Mouse (Mus musculus) NIH3T3 (cell line): ENCODE measurements around the gene Zfp526.

Experiments used
- DNase-seq: peaks from one replicate; pipeline ENCODE4 v3.0.0-alpha.2; 2012; ENCODE audit warnings: low read depth

Gene Zfp526

DNA sequence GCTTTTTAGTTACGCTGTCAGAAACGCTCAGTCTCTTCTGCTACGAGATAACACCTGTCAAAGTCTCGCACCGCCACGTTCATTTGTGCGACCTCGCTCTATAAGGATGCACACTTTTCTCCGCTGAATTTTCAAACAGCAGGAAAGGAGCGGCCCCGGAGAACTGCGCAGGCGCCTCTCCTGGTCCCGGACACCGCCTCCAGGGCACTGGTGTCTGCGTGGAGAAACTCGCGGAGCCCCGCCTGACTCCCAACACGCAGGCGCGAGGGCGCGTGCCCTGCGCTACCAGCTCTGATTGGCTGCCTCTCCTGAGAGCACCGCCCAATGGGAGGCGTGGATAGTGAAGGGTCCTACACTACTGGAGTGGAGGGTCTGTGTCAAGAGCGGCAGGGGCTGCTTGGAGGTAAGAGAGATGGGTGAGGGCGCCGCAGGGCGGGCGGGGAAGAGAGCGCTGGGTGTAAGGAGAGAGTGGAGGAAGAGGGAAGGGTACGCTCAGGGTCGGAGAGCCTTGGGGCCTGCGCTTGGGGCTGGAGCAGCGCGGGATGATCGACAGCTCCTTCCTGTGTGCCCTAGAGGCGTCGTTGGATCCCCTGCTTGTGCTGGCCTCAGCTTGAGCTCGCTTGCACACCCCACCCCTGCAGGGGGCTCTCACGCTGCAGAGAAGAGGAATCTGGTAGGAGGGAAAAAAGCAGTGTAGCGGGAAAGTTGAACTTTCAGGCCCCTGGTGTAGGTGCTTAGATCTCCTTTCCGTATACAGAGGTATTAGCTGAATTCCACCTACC lies at the start of gene Zfp526:
TSS of gene Zfp526 (plus strand) at position 324 of the 782 bp plus-strand sequence.
- DNase-seq = peak; percentile 99

DNA sequence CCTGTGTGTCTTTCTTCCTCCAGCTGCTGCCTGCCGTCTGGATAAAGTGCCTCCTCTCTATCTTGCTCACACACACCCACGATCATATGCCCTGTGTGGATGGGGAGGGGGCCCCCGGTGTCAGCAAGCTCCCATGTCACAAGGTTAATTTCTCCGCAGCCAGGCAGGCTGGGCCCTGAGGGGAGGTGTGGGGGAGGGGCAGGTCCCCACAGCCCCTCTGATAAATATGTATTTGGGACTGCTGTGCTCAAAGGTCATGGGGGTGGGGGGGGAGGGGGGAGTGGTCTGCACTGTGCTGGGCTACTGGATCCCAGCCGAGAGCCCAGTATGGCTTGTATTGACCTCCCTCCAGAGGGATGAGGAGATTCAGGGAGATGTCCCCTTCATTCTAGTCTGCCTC lies 48.6 kb upstream of the Zfp526 start:
- DNase-seq = no peak

DNA sequence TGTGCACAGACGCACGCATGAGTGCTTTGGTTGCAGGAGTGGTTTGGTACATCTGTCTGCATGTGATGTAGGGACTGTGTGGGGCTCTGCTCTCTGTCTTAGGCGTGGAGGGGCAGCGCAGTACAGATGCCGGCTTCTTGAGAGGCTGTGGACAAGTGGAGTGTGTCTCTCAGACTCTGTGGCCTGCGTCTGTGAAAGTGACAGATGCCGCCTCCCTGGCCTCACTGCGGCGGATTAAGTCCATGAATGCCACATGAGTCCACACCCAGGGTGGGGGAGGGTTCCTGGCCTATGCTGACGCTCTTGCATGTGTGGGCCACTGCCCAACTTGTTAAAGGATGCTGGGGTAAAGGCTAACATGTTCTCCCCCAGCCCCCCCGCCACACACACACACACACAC lies 46.9 kb upstream of the Zfp526 start:
- DNase-seq = no peak

DNA sequence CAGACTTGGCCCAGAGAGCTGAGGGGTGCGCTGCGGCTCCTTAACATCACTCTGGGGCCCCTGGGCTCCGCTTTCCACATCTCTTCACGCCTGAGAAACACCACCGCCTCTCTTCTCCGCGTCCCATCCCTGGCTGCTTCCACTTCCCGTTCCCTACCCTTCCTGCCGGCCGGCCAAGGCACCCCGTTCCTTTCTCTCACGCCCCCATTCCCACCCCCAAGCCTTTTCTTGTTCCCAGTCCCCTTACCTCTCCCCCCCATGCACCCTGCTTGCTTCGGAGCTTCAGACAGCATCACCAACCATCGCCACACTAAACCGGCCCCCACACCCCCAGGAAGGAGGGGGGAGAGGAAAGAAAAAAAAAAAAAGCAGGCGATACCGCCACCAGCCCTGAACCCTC lies 42.9 kb upstream of the Zfp526 start:
- DNase-seq = no peak

DNA sequence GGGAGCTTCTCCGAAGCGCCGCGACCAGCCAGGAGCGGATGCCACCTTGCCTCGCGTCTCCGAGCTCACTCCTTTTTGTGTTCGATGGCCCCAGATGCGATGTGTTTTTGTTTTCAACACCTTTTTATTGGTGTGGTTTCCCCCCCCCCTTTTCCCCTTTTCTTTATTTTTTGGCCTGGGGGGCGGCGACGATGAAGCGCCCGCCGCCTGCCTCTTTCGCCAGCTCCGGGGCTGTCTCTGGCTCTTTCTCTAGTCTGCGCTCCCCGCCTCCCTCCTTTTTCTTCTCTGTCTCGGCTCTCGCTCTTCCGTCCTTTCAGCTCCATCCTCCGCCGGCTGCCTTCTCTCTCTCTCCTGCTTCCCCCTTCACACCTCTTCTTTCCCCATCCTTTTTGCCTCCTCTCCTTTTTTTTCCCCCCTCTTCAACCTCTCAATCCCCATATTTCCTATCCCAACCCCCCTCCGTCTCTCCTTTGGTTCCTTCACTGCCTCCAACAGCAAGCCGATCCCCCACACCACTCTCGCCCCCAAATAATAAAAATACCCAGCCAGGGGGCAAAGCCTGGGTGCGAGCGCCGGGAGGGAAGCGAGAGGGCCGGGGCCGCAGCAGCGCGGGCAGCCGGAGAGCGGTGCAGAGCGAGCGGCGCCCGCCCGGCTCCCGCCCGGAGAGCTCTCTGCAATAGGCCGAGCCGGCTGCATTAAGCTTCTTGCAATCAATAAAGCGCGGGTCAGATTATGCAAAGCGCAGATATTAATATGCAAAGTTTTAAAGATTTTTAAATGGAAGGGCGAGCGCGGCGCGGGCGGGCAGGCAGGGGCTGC lies 42.2 kb upstream of the Zfp526 start:
- DNase-seq = no peak

DNA sequence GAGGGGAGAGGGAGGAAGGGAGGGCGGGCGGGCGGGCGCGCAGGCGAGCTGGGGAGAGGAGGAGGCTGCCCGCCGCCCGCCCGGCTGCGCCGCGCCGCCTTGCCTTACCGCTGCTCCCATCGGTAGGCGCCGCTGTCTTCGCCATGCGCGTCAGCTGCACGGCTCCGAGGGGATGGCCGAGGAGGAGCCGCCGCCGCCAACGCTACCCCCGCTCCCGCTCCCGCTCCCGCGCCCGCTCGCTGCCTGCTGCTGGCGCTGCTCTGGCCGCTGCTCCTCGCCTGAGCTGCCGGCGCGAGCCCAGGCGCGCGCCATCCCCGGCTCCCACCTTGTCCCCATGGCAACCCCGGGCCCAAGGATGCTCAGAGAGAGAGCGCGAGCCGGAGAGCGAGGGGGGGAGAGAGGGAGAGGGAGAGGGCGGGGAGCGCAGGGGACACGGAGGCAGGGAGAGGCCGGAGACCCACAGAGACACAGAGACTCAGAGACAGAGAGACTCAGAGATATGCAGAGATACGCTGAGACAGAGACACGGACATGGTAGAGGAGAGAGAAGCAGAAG lies 41.5 kb upstream of the Zfp526 start, which contains the start of gene Pou2f2:
TSS of gene Pou2f2 (minus strand) at position 121 of the 556 bp plus-strand sequence.
- DNase-seq = peak; percentile 33

DNA sequence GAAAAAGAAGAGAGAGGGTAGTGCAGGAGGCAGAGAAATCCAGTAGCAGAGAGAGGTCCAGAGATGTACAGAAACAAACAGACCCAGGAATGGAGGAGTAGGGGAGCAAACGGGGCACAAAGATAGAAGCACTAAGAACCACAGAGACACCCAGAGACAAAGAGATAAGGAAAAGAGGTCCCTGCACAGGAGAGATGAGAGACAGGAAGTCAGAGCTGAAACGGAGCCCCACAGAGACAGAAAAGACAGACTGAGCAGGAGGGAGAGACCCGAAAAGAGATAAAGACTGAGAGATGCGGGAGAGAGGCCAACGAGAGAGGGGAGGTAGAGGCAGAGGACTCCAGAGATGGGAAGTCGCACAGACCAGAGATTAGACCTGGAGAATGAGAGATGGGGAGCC lies 40.7 kb upstream of the Zfp526 start:
- no peak for DNase-seq

DNA sequence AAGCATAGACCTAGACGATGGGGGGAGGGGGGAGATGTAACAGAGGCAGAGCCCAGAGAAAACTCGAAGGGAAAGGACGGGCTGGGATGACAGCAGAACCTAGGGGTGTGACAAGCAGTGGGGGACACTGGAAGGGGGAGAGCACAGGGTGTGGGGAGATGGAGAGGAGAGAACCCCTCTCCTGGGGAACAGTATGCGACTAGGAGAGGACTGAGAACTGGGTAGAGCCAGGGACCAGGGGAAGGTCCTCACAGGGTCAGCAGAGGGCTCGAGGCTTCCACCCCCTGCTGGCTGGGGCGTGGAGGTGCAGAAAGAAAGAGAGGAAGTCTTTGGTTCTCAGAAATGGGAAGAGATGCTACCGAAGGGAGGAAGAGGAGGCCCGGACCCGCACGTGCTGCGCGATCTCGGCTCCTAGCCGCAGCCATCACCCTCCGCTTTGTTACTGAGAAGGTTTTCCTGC lies 39.9 kb upstream of the Zfp526 start:
- peak; percentile 20 for DNase-seq

DNA sequence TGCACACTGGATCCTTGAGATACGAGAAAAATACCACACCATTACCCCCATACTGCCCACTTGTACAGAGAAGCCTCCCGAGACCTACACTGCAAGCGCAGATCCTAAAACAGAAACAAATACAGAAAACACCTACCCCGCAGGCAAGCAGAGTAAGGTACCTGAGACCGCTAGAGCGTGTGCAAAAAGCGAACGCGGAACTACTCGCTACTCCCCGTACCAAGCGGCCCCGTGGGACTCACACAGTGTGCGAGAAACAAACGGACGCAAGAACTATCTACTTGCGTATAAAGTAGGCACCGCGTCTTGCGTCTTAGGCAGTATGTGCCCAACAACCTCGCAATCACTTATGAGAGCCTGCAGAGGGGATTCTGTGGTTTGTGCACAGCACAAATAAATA lies 39.4 kb upstream of the Zfp526 start:
- DNase-seq = no peak

DNA sequence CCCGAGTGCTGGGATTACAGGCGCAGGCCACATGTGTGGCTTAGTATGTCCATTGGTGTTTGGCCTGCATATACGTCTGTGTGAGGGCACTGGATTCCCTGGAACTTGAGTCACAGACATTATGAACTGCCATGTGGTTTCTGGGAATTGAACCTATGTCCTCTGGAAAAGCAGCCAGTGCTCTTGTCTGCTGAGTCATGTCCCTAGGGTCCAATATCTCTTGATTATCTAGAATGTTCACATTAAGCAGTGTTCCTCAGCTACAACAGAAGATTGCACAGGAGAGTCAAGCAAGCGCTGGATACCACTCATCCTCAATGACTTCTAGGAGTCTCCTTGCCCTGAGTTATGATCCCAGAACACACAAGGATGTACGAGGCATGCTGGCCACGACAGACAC lies 37.1 kb upstream of the Zfp526 start:
- peak; percentile 91 for DNase-seq

DNA sequence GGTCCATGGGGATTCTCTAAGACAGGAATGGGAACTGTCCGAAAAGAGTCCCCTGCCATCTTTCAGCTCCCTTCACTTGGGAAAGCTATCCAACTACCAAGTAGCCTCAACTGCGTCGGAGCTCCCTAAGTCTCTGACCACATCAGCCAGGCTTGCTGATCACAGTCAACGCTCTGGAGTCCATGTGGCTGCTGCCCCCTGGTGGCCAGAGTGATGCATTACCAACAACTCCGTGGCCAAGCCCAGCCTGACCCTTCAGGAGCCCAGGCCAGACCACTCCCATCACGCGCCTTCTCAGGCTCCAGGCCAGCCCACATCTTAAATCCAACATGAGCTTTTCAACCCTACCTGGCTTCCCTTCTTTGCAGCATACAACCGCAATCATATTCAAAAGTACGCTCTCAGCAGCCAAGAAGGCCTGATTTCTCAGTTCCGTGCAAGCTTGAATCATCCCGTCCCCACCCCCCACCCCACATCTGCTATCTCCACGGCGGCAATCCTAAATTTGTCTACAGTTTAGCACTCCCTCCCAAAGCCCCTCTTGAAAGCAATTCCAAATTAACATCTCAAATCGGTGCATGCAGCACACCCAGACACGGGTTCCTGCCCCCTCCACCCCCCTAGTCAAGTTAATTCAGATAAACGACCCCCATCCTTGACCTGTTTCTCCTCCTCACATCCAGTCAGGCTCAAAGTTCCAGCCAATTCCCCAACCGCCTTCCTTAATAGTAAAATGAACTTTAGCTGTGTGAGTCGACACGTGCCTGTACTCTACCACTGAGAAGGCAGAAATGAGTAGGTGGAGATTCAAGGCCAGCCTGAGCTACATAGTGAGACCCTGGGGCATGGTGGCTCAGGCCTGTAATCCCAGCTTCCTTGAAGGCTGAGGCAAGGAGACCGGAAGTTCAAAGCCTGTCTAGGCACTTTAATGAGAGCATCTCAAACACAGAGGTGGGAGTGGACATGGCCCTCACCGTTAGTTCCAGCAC lies 33.3 kb upstream of the Zfp526 start:
- DNase-seq = peak; percentile 93

DNA sequence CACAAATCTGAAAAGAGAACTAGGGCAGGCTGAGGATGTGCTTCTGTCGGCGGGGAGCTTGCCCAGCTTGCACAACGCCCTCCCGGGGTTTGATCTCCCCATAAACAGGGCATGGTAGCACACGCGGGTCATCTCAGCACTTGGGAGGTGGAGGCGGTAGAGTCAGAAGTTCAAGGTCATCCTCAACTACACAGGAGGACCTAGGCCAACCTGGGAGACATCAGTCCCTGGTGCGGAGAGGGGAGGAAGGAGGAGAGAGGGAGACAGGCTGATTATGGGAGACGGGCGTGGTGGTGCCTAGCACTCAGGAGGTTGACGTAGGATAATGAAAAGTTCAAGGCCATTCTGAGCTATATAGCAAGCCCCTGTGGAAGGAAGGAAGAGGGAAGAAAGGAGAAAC lies 30.4 kb upstream of the Zfp526 start:
- DNase-seq = no peak

DNA sequence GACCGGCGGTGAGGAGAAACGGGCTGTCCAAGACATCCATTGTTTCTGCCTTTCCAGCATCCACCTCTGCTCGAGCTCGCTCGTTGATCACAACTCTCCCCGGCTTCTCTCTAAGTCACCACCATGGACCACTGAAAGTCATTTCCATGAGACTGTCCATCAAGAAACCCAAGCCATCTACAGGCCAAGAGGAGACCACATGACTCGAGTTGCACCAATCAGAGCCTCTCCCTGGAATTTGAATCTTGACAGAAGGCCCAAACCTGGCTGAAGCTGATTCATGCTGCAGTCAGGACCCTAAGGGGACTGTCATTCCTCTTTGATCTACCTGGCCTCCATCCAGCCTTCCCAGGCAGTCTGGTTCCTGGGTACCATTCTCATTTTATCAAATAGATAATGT lies 29.1 kb upstream of the Zfp526 start:
- no peak for DNase-seq

DNA sequence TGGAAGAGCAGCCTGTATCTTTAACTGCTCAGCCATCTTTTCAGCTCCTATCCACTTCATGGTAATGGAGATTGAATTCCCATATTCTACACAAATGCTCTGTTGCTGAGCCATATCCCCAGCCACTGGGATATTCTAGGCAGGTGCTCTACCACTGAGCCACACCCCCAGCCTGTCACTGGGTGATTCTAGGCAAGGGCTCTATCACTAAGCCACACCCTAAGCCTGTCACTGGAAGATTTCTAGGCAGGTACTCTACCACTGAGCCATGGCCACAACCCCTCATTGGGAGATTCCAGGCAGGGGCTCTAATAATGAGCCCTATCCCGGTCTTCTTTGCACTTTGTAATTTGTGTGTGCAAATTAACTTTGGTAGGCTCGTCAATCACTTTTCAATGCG lies 26.1 kb upstream of the Zfp526 start:
- no peak for DNase-seq

DNA sequence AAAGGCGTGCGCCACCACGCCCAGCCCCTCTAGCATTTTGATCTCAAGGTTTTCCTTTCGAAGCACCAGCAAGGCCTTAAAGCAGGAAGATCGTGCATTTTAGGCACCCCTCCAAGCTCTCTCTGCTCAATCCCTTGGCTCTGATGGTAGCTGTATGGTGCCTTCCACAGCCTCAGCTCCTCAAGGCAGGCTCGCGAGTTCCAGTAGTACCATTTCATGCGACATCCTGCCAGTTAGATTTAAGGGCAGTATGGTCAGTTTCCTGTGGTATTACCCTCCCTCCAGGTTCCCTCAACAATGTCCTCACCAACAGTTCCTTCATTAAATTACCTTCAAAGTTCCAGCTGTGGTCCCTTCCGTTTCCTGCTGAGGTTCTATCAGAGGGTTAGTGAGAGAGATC lies 25.1 kb upstream of the Zfp526 start:
- DNase-seq = no peak

DNA sequence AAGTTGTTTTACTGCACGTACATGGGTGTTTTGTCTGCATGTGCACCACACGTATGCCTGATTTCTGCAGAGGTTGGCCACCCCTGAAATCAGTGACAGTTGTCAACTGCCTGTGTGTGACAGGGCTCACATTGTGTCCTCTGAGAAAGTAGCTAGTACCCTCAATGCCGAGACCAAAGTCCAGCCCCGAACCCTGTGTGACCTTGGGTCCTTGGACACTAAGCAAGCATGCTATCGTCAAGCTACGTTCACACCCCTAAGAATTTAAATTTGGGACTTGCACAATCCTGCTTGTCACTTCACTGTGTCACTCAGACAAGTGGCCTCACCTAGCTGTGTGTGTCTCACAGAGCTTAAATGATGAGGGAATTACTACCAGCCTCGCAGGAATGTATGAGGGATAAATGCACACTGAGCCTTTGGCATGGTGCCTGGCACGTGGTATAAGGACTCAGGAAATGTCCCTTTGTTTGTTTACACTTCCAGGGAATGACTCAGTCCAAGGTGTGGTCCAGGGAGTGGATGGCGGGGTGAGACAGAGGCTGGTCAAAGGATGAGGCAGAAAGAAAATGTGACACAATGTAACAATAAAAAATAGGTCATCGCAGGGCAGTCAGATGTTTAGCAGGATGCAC lies 23.7 kb upstream of the Zfp526 start:
- peak; percentile 65 for DNase-seq

DNA sequence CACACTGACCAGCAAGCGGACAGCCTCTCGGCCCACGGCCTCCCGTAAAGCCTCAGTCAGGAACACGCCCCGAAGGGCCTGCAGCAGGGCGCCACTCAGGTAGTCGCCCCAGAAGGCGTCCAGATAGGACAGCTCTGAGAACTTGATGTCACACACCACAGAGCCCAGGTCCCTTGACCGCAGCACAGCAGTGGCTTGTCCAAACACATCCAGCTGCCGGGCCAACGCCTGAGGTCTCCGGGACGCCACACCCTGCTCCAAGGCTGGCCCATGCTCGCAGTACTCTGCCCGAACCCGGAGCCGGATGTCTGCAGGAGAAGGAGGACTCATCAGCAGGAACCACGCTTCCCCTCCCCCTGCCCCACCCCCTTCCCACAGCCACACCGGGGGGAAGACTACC lies 17.6 kb upstream of the Zfp526 start:
- no peak for DNase-seq

DNA sequence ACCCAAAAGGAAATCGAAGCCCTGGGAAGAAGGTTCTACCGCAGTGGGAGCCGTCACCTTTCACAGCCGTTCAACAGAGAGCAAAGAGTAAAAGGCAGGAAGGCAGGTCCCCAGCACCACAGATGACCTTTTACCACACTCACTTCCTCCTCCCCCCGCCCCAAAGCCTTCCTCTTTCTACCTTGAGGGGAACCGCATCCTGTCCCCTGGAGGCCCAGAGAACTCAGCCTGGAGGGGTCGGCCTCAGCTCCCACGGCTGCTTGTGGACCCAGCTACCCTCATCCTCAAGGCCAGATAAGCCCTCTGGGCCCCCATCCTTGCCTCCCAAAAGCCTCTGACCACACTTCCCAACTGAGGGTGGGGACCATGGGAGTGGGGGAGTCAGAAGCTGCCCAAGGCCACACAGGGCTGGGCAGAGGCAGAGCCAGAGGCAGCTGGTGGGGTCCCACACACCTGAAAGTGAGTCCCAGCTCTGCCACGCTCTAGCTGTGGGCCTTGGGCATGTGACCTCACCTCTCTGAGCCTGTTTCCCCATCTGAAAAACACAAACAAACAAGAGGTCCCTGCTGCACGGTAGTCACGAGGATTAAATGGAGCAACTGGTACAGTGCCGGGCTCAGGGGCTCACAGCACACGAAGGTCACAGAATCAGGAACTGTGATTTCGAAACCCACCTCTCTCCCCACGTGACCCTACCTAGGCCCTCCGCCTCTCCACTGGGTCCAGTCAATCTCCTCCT lies 15.7 kb upstream of the Zfp526 start:
- DNase-seq = no peak

DNA sequence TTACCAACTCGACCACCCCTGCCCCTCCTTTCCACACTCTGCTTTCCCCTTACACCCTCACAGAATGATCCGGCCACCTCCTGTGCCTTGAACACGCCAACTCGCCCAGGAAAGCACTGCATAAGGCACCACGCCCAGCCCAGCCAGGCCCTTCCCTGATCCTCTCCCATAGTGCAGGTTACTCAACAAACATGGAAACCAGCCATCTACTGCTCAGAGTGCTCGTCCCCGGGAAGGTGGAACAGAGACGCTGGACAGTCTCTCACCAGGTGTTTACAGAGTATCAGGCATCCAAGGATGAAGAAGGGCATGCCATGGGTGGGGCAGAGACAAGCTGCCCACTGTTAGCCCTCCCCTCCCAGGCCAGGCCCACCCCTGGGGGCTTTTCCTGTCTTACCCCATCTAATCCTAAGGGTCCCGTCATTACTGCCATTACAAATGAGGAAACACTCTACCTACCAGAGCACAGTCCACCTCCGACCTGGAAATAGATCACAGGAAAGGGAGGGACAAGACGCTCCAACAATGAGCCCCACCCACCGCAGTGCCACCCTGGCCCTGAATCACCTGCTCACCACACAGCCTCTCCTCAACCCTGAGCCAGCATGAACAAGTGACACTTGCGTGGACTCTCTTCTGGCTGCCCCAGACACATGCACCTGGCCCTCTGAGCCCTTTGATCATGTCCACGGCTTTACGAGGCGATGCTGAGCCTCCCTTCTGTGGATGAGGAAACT lies 15.0 kb upstream of the Zfp526 start:
- no peak for DNase-seq

DNA sequence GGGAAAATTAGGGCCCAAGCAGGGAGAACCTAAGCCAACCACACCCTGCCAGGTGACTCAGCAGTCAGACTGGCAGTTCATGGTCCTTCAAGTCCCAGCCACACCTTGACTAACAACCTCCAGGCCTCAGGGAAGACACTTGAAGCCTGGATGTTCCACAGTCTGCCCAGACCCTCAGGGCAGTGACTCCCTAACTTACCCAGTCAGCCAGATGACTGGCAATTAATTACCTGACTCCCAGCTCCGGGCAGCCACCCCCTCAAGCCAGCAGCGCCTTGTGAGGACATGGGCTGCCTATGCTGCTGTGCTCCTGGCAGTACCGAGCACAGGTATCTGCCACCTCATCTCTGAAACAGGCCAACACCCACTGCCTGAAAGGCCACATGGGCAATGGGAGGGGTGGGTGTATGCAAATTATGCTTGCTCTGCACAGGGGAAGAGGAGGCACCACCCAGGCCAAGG lies 12.0 kb upstream of the Zfp526 start:
- no peak for DNase-seq
